Mouse (Mus musculus) embryonic facial prominence, embryonic 12.5 days (tissue): ENCODE measurements around the gene Lefty1. TPM values are rescaled to one million over a fixed set of nuclear protein-coding genes. Genes with fewer than 3 reads are reported as not detected.
"Not testable (repeated sequence)": the region's sequence is repeated elsewhere in the genome, so short reads cannot be mapped to it uniquely, and the experiment has no call there.

Source experiments
- ATAC-seq: fragments of 200-750 bp; cut with Nextera tagmentation; 2 replicates; pipeline ENCODE4 v1.8.0; 2017; ENCODE audit not compliant: insufficient number of reproducible peaks, insufficient read depth, low FRiP score, low TSS enrichment
- H3K27ac ChIP-seq: fragments of 300-500 bp; sonication (generic); 2 replicates; pipeline ENCODE4 v1.5.1; 2016; ENCODE audit warnings: mild to moderate bottlenecking
- H3K27me3 ChIP-seq: fragments of 300-500 bp; sonication (generic); 2 replicates; pipeline ENCODE4 v1.6.1; 2016; ENCODE audit warnings: mild to moderate bottlenecking, moderate library complexity
- H3K36me3 ChIP-seq: fragments of 300-500 bp; sonication (generic); 2 replicates; pipeline ENCODE4 v1.6.1; 2016; ENCODE audit warnings: mild to moderate bottlenecking
- H3K4me1 ChIP-seq: fragments of 300-500 bp; sonication (generic); 2 replicates; pipeline ENCODE4 v1.6.1; 2016
- H3K4me2 ChIP-seq: fragments of 300-500 bp; sonication (generic); replicated peaks from 2 replicates; pipeline ENCODE4 v1.6.1; 2016; ENCODE audit warnings: mild to moderate bottlenecking, moderate library complexity
- H3K4me3 ChIP-seq: fragments of 300-500 bp; sonication (generic); 2 replicates; pipeline ENCODE4 v1.5.1; 2016; ENCODE audit warnings: mild to moderate bottlenecking
- H3K9ac ChIP-seq: fragments of 300-500 bp; sonication (generic); 2 replicates; pipeline ENCODE4 v1.6.1; 2016; ENCODE audit warnings: mild to moderate bottlenecking, moderate library complexity
- H3K9me3 ChIP-seq: fragments of 300-500 bp; sonication (generic); 2 replicates; pipeline ENCODE4 v1.6.1; 2016; ENCODE audit warnings: mild to moderate bottlenecking, moderate library complexity
- WGBS: fragments of 180-500 bp; shearing (Covaris S2); methylation state at CpG from one replicate; pipeline ENCODE4 v1.1.7; 2016; 5-methylcytosine and 5-hydroxymethylcytosine counted together
- polyA plus RNA-seq: library from polyadenylated mRNA; unstranded; fragments of >200 nt; fragmentation: Nextera tagmentation; extraction: Ambion mirVana; gene quantifications from 2 replicates; pipeline ENCODE4 v1.2.1, GENCODE M21; 2016

The Lefty1 gene
- 1.2 and 2.4 TPM in 2 replicates for polyA plus RNA-seq

DNA sequence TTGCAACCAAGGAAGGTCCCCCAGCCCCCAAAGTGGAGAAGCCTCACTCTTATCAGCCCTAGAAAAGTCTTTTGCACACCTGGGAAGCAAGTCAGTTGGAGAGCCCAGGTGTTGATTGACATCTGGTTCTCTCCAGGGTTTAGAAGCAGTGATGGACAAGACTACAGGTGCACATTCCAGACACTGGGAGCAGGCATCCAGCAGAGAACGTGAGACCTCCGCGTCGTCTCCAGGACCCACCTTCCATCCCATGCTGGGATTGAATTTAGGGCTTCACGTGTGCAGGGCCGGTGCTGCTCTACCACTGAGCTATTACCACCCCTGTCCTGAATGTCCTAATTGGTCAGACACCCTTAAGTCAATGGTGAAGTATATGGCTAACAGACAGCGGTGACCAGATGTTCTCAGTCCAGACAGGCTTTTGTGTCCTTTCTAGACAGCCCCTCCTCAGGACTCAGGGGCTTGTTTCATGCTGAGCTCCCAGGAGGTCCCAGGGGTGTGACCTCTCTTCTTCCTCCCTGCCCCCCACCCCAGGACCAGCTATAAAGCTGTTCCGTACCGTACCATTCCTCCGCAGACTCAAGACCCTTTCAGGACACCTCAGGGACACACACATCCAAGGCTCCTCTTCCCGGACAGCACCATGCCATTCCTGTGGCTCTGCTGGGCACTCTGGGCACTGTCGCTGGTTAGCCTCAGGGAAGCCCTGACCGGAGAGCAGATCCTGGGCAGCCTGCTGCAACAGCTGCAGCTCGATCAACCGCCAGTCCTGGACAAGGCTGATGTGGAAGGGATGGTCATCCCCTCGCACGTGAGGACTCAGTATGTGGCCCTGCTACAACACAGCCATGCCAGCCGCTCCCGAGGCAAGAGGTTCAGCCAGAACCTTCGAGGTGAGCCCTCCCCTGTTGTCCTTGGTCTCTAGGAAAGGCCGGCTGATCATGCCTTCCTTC lies at the start of gene Lefty1:
Lefty1 (plus strand) TSS at position 556 of the 953 bp plus-strand sequence.
- Histone ChIP-seq H3K9ac (no peak within 1 kb of the TSS), H3K36me3 (no peaks in the 10 kb centered on the region), H3K4me2 (no peak within 1 kb of the TSS), H3K4me3 (no peak within 1 kb of the TSS), H3K27me3 (peaks cover 53% of the 10 kb centered on the region), H3K4me1 (no peaks in the 10 kb centered on the region), H3K9me3 (no peaks in the 10 kb centered on the region), H3K27ac (no peak within 1 kb of the TSS)
- no peak for ATAC-seq
- 14% methylated on average over 21 of the region's 21 CpGs for WGBS

DNA sequence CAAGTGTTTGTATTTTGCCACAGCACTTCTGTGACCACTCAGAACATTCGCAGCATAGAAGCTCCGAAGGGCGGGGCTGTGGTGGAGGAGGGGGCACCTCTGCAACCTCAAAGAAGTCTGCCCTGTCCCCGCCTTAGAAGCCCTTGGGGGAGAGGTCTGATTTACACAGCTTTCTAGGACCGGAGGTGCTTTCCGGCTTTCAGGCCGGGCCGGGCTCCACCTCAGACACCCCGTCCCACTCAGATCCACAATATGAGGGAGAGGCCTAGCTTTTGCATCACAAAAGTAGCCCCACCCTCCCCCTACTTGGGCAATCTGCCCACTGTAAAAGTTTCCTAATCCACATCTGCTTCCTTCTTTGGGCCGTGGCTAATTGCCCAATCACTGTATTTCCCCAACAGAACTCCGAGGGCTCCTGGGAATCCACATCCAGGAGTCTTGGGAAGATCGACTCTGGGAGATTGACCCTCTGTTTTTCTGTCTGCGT lies 46.2 kb upstream of the Lefty1 start:
- H3K9ac ChIP-seq = no peak overlapping the region
- no peaks in the 10 kb centered on the region for H3K36me3 ChIP-seq
- no peaks in the 10 kb centered on the region for H3K9me3 ChIP-seq
- WGBS = 3% methylated on average over 13 of the region's 13 CpGs
- H3K4me3 ChIP-seq = no peak overlapping the region
- peak overlapping the region; percentile 37 for H3K4me2 ChIP-seq
- H3K27ac ChIP-seq = peak overlapping the region; percentile 30; the same call in 1 of the 2 replicates
- peaks cover 15% of the 10 kb centered on the region for H3K27me3 ChIP-seq
- H3K4me1 ChIP-seq = peaks cover 12% of the 10 kb centered on the region
- ATAC-seq = peak; percentile 67

DNA sequence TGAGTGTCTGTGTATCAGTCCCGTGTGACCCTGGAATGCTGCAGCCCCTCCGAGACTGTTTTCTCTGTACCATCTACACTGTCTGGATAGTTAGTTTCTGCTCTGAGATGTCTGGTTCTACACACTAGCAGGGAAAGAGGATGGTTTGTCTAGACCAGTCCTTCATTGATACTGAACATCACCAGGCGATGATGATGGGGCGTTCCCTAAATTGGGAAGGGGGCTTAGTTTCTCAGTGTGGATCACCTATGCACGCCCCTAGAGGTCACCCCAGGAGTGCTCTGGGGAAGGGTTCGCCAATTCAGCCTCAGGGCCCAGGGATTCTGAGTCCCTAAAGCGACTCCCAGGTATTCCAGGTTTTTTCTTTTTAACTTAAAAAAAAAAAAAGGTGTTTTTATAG lies 45.6 kb upstream of the Lefty1 start:
- Histone ChIP-seq H3K27ac (peak overlapping the region; percentile 30; the same call in 1 of the 2 replicates), H3K4me3 (no peak overlapping the region), H3K27me3 (peaks cover 20% of the 10 kb centered on the region), H3K9me3 (no peaks in the 10 kb centered on the region), H3K36me3 (no peaks in the 10 kb centered on the region), H3K9ac (peak overlapping the region; percentile 15; the same call in 1 of the 2 replicates), H3K4me1 (peaks cover 12% of the 10 kb centered on the region), H3K4me2 (peak overlapping the region; percentile 37)
- 29% methylated on average over 7 of the region's 7 CpGs for WGBS
- peak; percentile 16; the same call in 1 of the 2 replicates for ATAC-seq

DNA sequence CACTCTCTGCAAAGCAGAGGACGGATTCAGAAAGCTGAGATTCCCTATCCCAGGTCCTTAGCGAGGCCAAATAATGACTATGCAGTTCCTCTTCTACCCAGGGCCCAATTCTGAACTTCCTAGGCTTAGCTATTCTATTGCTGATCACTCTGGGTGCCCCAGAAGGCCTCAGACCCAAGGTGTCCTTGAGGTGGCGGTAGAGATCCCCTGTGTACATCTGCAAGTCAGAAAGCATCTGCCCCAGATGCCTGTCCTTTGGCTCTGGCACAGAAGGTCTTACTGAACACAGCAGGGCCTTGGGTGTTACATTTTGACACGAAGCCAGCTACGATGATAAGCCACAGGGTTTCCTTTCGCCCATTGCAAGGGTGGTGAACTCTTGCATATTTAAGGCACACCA lies 45.0 kb upstream of the Lefty1 start:
- 46% methylated on average over 6 of the region's 6 CpGs for WGBS
- Histone ChIP-seq H3K4me2 (no peak overlapping the region), H3K4me3 (no peak overlapping the region), H3K36me3 (no peaks in the 10 kb centered on the region), H3K27me3 (peaks cover 27% of the 10 kb centered on the region), H3K9ac (no peak overlapping the region), H3K4me1 (peaks cover 12% of the 10 kb centered on the region), H3K9me3 (no peaks in the 10 kb centered on the region), H3K27ac (no peak overlapping the region)
- no peak for ATAC-seq

DNA sequence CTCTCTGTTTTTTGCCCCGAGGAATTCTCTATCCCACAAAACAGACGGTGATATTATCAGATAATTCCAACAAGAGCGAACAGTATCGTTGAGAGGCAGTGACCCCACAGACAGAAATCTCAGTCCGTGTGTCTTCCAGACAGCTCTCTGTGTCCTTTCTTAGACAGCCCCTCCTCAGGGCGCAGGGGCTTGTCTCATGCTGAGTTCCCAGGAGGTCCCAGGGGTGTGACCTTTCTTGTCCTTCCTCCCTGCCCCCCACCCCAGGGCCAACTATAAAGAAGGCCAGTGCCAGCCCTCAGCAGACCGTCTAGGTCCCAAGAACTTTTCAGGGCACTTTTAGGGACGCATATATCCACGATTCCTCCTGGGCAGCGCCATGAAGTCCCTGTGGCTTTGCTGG lies 42.0 kb upstream of the Lefty1 start, which contains the start of gene Lefty2:
Lefty2 (plus strand) TSS at position 301 of the 400 bp plus-strand sequence.
- 52% methylated on average over 10 of the region's 10 CpGs for WGBS
- H3K4me3 ChIP-seq = no peak within 1 kb of the TSS

DNA sequence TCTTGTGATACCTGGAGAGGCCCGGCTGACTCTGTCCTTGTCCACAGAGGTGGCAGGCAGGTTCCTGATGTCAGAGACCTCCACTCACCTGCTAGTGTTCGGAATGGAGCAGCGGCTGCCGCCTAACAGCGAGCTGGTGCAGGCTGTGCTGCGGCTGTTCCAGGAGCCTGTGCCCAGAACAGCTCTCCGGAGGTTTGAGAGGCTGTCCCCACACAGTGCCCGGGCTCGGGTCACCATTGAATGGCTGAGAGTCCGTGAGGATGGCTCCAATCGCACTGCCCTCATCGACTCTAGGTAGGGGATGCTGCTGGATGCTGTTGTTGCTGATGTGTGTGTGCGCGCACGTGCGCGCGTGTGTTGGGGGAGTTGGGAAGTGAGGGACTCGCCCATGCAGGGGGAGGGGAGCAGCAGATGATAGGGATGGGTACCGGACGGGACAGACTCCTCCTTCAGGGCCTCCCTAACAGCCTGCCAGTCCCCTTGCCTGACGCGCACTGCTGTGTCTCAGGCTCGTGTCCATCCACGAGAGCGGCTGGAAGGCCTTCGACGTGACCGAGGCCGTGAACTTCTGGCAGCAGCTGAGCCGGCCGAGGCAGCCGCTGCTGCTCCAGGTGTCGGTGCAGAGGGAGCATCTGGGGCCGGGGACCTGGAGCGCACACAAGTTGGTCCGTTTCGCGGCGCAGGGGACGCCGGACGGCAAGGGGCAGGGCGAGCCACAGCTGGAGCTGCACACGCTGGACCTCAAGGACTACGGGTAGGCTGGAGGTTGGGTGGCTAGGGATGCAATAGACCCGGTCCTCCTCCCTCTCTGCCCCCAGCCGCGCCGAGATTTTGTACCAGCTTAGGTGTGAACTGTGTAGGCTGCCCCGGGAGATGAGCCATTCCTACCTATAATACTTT lies 40.5 kb upstream of the Lefty1 start:
- not testable (repeated sequence) for H3K9me3 ChIP-seq, H3K27ac ChIP-seq, H3K36me3 ChIP-seq, H3K4me1 ChIP-seq, ATAC-seq
- H3K9ac ChIP-seq = peak overlapping the region; percentile 30; the same call in 1 of the 2 replicates
- H3K4me3 ChIP-seq = peak overlapping the region; percentile 24
- 4% methylated on average over 48 of the region's 51 CpGs for WGBS
- peaks cover 43% of the 10 kb centered on the region for H3K27me3 ChIP-seq
- H3K4me2 ChIP-seq = peak overlapping the region; percentile 45

More for the DNA sequence above, 42.0 kb upstream of the Lefty1 start, which contains the start of gene Lefty2:
- peak within 1 kb of the TSS; percentile 45; the same call in 1 of the 2 replicates for H3K4me2 ChIP-seq
- peaks cover 12% of the 10 kb centered on the region for H3K4me1 ChIP-seq
- H3K27ac ChIP-seq = no peak within 1 kb of the TSS
- ATAC-seq = no peak
- no peaks in the 10 kb centered on the region for H3K9me3 ChIP-seq
- peaks cover 40% of the 10 kb centered on the region for H3K27me3 ChIP-seq
- no peaks in the 10 kb centered on the region for H3K36me3 ChIP-seq
- H3K9ac ChIP-seq = no peak within 1 kb of the TSS

DNA sequence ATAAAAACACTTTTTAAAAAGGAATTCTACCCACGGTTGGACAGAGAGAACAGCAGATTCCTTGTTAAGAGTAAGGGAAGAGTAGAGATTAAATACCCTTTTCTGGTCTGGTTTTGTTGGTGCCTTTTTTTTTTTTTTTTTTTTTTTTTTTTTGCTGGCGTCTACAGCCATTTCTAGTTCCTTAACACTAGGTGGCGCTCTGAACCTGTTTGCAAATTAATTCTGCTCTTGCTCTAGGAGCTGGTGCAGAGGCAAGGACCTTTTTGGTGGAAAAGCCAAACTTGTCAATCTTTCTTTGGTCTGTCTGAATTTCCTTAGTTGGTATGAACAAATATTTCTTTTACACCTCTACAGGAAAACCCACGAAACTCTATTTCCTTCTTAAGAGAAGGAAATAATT lies 33.7 kb upstream of the Lefty1 start:
- no peak overlapping the region for H3K4me2 ChIP-seq
- H3K9ac ChIP-seq = no peak overlapping the region
- peaks cover 15% of the 10 kb centered on the region for H3K4me1 ChIP-seq
- peaks cover 4% of the 10 kb centered on the region; the same call in 1 of the 2 replicates for H3K27me3 ChIP-seq
- WGBS = 3% methylated on average over 4 of the region's 4 CpGs
- H3K36me3 ChIP-seq = peaks cover 3% of the 10 kb centered on the region
- ATAC-seq = no peak
- H3K4me3 ChIP-seq = no peak overlapping the region
- H3K9me3 ChIP-seq = no peaks in the 10 kb centered on the region
- H3K27ac ChIP-seq = no peak overlapping the region

DNA sequence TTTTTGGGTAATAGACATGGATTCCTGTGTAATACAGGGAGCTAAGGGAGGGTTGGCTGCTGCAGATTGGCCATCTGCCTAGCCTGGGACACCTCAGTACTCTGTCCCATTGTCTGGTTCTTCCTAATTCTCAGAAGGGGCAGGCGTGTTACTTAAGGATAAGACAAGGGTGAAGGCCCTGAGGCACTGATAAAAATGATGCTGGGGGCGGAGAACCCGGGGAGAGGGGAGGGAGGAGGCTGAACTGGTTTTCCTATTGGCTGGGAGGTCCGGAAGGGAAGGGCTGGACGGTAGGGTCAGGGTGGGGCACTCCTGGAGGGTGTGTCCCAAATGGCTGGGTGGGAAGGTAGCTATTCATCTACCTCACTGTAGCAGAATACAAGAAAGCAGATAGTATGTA lies 31.9 kb upstream of the Lefty1 start:
- Histone ChIP-seq H3K9me3 (no peaks in the 10 kb centered on the region), H3K36me3 (peaks cover 20% of the 10 kb centered on the region), H3K4me3 (no peak overlapping the region), H3K4me1 (peaks cover 18% of the 10 kb centered on the region), H3K9ac (no peak overlapping the region), H3K27me3 (0 out of 2 replicates have a peak, but pooled peaks cover 3% of the 10 kb centered on the region), H3K27ac (no peak overlapping the region), H3K4me2 (no peak overlapping the region)
- 32% methylated on average over 5 of the region's 5 CpGs for WGBS
- no peak for ATAC-seq

DNA sequence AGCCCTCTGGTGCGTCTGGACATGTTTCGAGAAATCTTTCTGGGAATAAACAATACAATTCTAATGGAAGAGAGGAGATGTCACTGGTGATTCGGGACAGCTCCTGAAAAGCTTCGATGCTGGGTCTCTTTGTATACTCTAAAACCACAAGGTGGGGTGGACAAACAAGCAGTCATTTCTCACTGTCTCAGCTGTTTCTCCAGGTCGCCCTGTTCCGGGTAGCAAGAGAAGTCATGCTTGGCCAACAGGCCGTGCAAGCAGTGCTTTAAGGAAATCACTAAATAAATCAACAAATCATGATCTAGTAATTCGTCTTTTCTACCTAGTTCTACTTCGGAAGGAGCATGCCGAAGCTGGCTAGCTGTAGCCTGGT lies 31.2 kb upstream of the Lefty1 start:
- Histone ChIP-seq H3K4me1 (peaks cover 18% of the 10 kb centered on the region), H3K4me2 (peak overlapping the region; percentile 55), H3K27me3 (0 out of 2 replicates have a peak, but pooled peaks cover 3% of the 10 kb centered on the region), H3K9ac (peak overlapping the region; percentile 96), H3K27ac (peak overlapping the region; percentile 67), H3K36me3 (peaks cover 28% of the 10 kb centered on the region), H3K9me3 (no peaks in the 10 kb centered on the region), H3K4me3 (peak overlapping the region; percentile 89)
- 37% methylated on average over 10 of the region's 10 CpGs for WGBS
- ATAC-seq = no peak

DNA sequence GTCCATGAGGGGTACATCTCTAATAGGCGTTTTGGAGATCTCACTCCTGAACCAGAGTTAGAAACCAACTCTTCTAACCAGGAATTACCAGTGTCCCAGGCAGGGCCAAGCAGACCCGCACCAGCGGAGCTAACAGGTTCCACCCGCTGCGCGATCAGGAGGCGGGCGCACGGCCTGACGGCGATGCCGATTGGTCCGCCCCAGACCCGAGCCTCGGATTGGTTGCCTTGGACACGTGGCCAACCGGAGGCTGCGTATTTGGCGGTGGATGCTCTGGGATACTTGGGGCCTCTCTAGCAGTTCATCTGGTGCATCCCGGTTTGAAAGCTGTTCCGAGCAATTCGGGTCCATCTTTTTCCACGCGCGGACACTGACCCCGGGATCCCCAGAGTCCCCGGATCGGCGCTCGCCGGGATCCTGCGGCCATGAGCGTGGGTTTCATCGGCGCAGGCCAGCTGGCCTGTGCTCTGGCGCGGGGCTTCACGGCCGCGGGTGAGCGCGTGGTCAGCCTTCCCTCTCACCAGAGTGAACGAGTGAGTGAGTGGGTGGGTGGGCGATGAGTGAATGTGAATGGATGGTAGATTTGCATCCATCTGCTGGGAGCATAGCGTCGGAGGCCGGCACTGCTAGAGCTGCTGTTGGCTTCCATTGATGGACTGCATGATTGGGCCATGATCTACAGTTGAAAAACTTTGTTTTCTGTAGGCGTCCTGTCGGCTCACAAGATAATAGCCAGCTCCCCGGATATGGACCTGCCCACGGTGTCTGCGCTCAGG lies 30.6 kb upstream of the Lefty1 start, which contains the start of gene Pycr2:
Pycr2 (plus strand) TSS at position 255 of the 776 bp plus-strand sequence.
- H3K9me3 ChIP-seq = no peaks in the 10 kb centered on the region
- H3K9ac ChIP-seq = peak within 1 kb of the TSS; percentile 96
- H3K4me2 ChIP-seq = peak within 1 kb of the TSS; percentile 79
- peak within 1 kb of the TSS; percentile 86 for H3K27ac ChIP-seq
- H3K4me3 ChIP-seq = peak within 1 kb of the TSS; percentile 89
- H3K36me3 ChIP-seq = peaks cover 33% of the 10 kb centered on the region
- H3K27me3 ChIP-seq = no peaks in the 10 kb centered on the region
- under 1% methylated on average over 52 of the region's 52 CpGs for WGBS
- H3K4me1 ChIP-seq = peaks cover 18% of the 10 kb centered on the region
- peak; percentile 98 for ATAC-seq
